Mouse (Mus musculus) B cell, adult (primary cell): ENCODE data around the gene B430306N03Rik. TPM values are rescaled to one million over a fixed set of nuclear protein-coding genes. Genes with fewer than 3 reads are reported as not detected.

Experiments
- total RNA-seq: library from RNA; stranded (reverse); gene quantifications from 4 replicates; pipeline ENCODE4 v1.2.4, GENCODE M21; 2023; ENCODE audit not compliant: inconsistent age

The B430306N03Rik gene
- total RNA-seq, result 6.0 to 10.3 TPM (median 7.3 TPM) in 4 replicates

DNA sequence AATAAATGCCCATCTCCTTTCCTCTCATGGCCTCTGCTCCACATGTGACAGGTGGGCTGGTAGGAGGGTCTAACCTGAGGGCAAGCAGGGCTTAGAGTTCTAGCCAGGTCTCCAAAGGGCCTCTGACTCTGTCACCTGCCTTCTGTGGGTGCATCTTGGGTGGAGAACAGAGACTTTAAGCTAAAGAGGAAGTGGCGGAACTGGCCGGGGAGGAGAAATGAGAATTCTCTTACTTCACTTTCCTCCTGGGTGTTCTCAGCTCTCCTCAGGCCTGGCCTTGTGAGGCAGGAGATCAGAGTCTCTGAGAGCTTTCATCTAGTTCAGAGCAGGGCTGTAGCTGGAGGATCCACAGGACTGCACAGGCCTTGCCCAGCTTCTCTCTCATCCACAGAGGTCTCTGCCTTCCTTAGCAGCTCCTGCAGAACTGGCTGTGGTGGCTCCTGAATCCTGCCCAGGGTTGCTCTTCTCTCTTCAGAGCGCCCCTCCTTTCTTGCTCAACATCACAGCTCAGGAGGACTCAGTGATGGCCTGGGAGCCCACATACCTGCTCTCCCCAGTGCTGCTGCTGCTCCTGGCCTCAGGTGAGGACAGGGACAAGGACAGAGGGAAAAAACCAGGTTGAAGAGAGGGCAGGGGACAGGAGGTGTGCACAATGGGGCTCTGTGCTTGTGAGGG lies at the start of gene B430306N03Rik:
B430306N03Rik (plus strand) TSS at position 237 of the 675 bp plus-strand sequence.

GRCm38 (mm10) chr17:48299203-48299602 lies 16.7 kb upstream of the B430306N03Rik start, which contains the start of gene Treml2:
Treml2 (plus strand) TSS chr17:48299498.

GRCm38 (mm10) chr17:48346231-48346630 lies 30.3 kb downstream of the B430306N03Rik start, which contains the start of gene Trem2:
Trem2 (plus strand) TSS chr17:48346401.

GRCm38 (mm10) chr17:48359616-48360015 lies 43.7 kb downstream of the B430306N03Rik start, which contains the start of gene Treml1:
Treml1 (plus strand) TSS chr17:48359916.

Other genes starting within 250 kb of the B430306N03Rik start
- not detected in 4 replicates for gene 1700067P10Rik, start 226.8 kb upstream of the B430306N03Rik start, total RNA-seq
- gene 9830107B12Rik, start 169.9 kb upstream of the B430306N03Rik start, total RNA-seq, result 0.19 to 0.42 TPM in 2 of 4 replicates, not detected in the others
- gene A530064D06Rik, start 148.9 kb upstream of the B430306N03Rik start, total RNA-seq, result 0.30 to 0.75 TPM (median 0.32 TPM) in 3 of 4 replicates, not detected in the other
- gene Trem1, start 83.4 kb upstream of the B430306N03Rik start, total RNA-seq, result 1.1 to 2.7 TPM (median 2.2 TPM) in 4 replicates
- gene Trem3, start 68.4 kb upstream of the B430306N03Rik start, total RNA-seq, result not detected in 4 replicates
- gene Treml4, start 51.8 kb upstream of the B430306N03Rik start, total RNA-seq, result 2.1 to 4.2 TPM (median 3.4 TPM) in 4 replicates
- 169 to 178 TPM (median 175 TPM) in 4 replicates for gene Treml2, start 16.6 kb upstream of the B430306N03Rik start, total RNA-seq
- not detected in 4 replicates for gene Trem2, start 30.3 kb downstream of the B430306N03Rik start, total RNA-seq
- gene Treml1, start 43.8 kb downstream of the B430306N03Rik start, total RNA-seq, result not detected in 4 replicates
- gene Nfya, start 93.8 kb downstream of the B430306N03Rik start, total RNA-seq, result 92.9 to 116 TPM (median 111 TPM) in 4 replicates
- gene Oard1, start 93.9 kb downstream of the B430306N03Rik start, total RNA-seq, result 38.8 to 49.1 TPM (median 46.5 TPM) in 4 replicates
- gene Apobec2, start 116.8 kb downstream of the B430306N03Rik start, total RNA-seq, result 0.35 to 1.4 TPM (median 0.55 TPM) in 4 replicates
- not detected in 4 replicates for gene Tspo2, start 135.4 kb downstream of the B430306N03Rik start, total RNA-seq
- gene Unc5cl, start 138.8 kb downstream of the B430306N03Rik start, total RNA-seq, result 3.5 to 5.6 TPM (median 4.6 TPM) in 4 replicates